Mouse (Mus musculus): ENCODE measurements at regions not wholly inside any gene's neighbourhood (a gene's known extent, or its start where the extent isn't known, plus 50 kb on each side); places are given as distances from the start of the nearest gene placed in this dataset.

- no peak for DNase-seq
Measured at GRCm38 (mm10) chr7:125295226-125295625, 149.2 kb upstream of the Kdm8 start.

DNA sequence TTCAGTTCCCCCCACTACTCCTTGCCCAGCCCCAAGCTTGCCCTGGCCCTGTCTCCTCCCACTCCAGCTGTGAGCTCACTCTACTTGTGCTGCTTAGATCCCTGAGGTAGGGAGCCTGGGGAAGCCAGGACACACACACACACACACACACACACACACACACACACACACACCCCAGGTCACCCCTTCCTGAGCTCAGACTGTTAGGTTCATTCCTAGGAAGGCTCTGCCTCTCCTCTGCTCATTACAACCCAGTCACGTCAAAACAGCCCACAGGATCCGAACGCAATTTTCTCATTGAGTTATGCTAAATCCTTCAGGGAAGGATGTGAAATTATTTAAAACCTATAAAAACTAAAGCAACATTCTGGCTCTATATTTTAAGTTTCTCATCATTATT is 136.0 kb upstream of the Kdm8 start:
- no peak for DNase-seq

DNA sequence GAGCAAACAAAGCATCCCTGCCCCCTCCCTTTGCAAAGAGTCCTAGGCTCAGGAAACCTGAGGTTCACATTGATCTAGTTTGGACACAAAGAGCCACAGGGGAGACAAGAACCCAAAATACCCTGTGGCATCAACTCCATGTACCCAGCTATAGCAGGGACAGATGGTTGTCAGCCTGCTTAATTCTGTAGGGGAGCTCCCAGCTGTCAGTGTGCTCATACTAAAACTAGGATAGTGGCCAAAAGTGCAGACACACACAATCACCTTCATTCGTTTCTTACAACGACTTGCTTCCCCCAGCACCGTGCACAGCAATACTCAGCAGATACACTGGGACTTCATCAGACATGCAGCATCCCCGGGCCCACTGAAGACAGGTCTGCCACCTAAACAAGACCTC is 133.5 kb upstream of the Kdm8 start:
- DNase-seq, result no peak

DNA sequence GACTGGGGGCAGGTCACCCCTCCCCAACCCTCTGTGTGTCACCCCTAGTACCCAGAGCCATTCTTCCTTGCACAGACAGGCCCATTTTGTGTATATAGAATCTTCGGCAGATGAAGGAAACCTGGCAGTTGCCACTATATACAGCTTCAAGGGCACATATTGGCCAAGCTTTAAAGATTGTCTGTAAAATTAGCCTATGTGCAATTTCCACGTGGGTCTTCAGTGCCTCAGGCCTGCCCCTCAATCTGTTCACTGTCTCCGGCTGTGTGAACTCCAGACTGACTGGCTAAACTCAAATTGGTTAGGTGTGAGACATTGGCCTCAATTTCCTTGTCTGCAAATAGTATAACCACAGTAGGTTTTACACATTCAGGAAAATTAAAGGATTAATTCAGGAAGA is 130.9 kb upstream of the Kdm8 start:
- DNase-seq, result no peak

DNA sequence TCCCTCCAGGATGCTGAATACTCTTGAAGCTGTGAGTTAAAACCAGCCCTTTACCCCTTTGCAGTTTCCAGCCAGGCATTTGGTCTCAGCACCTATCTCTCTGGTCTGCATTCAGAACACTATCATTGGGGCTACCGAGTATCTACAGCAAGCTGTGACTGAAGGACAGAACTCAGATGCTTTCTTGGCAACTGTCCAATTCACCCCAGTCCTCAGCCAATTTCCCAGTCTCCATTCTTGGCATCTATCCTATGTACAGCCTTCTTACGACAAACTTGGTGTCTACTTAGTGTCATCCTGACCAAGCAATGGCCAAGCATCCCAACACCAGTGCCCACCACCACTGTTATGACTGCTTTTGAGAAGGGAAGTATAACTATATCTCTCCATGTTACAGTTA is 109.7 kb upstream of the Kdm8 start:
- DNase-seq, result no peak

GRCm38 (mm10) chr7:125335586-125336165 is 108.8 kb upstream of the Kdm8 start:
- no peak for DNase-seq

GRCm38 (mm10) chr7:125336826-125337225 is 107.7 kb upstream of the Kdm8 start:
- DNase-seq, result no peak

DNA sequence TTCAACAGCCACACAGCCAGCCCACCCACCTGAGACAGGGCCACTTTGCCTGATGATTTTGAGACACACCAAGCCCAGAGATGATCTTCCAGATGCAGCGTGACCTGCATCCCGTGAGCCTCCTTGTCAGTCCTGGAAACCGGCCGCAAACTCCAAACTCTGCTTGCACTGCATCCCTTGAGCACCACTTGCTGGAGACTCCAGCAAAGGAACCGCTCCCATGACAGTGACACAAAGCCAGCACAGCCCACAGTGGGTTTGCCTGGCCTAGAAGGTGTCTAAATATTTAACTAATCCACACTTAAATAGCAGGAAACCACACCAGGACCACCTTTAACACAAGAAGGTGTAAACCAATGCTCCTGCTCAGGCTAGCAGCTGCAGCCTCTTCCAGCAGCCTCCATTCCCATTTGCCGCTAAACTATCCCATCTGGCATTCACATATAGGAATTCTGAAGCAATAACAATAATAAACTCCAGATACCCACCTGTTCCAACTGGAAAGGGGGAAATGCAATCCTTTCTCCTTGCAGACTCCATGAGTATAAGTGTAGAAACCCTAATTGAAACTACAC is 106.2 kb upstream of the Kdm8 start:
- DNase-seq, result no peak

- DNase-seq, result no peak
Measured at GRCm38 (mm10) chr7:125340326-125340905, 104.1 kb upstream of the Kdm8 start.

GRCm38 (mm10) chr7:125349606-125350005 is 94.9 kb upstream of the Kdm8 start:
- DNase-seq, result no peak

DNA sequence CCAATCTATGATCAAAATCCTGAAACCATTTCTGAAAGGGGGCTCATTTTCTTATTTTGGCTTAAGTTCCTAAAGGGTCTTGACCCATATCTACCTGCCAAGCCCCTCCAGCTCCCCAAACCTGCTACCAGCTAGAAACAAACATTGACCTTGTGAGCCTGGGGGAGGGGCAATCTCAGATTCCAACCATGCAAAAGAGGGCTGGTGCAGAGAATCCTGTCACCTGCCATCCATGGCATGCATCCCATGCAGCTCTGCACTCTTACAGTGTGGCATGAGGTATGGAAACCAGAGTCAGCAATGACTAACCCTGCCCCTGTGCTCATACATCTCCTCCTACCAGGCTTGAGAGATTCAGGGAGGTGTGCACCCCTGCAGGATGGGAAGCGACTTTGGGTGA is 90.3 kb upstream of the Kdm8 start:
- no peak for DNase-seq

DNA sequence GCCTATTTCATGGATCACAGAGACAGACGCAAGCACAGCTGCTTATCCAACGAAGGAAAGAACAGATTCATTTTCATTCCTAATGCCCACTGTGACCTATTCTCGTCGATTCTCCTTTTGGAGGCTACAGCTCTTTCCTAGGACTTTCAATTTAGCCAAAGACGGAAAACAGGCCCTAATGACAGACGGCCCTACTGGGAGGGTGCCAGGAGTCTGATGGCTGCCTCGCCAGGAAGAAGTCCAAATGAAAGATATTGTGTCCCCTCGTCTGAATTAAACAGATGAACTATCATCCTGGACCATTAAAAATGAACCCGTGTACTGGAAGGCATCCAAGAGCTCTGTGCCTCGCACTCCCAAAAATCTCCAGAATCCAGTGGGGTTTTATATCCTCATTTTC is 89.5 kb upstream of the Kdm8 start:
- peak; percentile 16 for DNase-seq

DNA sequence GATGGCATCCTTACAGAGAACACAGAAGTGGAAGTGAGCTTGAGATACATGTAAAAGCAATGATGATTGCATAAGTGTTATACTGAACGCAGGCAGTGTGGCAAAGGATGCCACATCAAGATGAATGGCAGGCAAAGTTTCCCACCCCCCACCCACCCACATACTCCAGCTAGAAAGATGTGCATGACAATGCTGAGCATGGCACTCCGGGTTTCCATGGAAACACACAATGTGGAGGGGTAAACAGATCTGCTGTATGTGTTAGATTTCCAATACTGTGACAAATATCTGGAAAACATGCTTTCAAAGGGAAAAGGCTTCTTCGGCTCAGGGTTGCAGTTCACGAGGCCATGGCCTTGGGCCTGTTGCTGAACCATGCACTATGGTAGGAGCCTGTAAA is 86.5 kb upstream of the Kdm8 start:
- no peak for DNase-seq

DNA sequence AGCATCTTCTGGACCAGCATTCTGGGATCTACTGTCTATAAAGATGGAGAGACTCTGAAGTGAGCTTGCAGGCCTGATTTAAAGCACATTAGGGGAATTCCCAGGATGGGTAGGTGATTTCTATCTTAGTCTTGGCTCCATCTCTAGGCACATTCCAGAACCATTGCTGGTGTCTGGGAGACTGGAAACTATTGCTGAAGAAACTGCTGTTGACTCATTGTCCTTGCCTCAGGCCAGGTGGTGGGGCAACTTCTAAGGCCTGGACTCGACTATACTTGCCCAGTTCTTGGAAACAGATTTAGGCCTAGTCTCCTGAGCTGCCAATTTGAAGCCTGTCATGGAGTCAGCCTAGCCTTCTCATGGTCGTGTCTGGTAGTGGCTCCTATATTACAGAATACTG is 61.5 kb upstream of the Kdm8 start:
- no peak for DNase-seq

- no peak for DNase-seq
Measured at GRCm38 (mm10) chr7:125384171-125384570, 60.3 kb upstream of the Kdm8 start.

DNA sequence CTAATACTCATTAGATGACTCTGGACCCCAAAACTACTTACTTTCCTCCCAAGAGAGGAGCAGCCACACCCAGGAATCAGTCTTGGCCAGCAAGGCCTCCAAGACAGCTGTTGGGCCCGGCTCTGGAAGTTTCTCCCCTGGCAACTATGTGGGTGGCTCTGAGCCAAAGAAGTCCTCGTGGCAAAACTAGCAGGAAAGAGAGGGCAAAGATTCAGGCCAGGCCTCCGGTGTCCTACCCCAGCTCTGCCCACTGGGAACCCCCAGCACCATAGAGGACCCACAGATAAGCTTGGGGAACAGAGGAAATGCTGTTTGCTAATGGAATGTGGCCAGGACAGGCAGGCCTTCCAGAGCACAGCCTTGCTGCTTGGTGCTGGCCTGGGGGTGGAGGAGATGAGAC is 51.9 kb upstream of the Kdm8 start:
- peak; percentile 31 for DNase-seq

GRCm38 (mm10) chr7:125393228-125393627 is 51.2 kb upstream of the Kdm8 start:
- peak; percentile 10 for DNase-seq

GRCm38 (mm10) chr7:125393654-125394346 is 50.7 kb upstream of the Kdm8 start:
- DNase-seq, result peak; percentile 96
